Mouse (Mus musculus) embryonic facial prominence, embryonic 14.5 days (tissue): ENCODE measurements around the gene Olfr1162. TPM values are rescaled to one million over a fixed set of nuclear protein-coding genes. Genes with fewer than 3 reads are reported as not detected.

ENCODE experiments used
- polyA plus RNA-seq: library from polyadenylated mRNA; unstranded; fragments of >200 nt; fragmentation: Nextera tagmentation; extraction: Ambion mirVana; gene quantifications from 2 replicates; pipeline ENCODE4 v1.2.1, GENCODE M21; 2014

The Olfr1162 gene
- polyA plus RNA-seq, 1 experiment from 2014 or later, result not detected

Other genes starting within 250 kb of the Olfr1162 start
- not detected in 2 replicates for gene Olfr1145, start 241.3 kb downstream of the Olfr1162 start, polyA plus RNA-seq
- gene Olfr1148, start 220.6 kb downstream of the Olfr1162 start, polyA plus RNA-seq, result not detected in 2 replicates
- not detected in 2 replicates for gene Olfr1150-ps1, start 207.1 kb downstream of the Olfr1162 start, polyA plus RNA-seq
- not detected in 2 replicates for gene Olfr1151, start 195.3 kb downstream of the Olfr1162 start, polyA plus RNA-seq
- gene Olfr1152, start 184.6 kb downstream of the Olfr1162 start, polyA plus RNA-seq, result 0.06 TPM in 1 of 2 replicates, not detected in the other
- 0.11 TPM in 1 of 2 replicates, not detected in the other for gene Olfr1153, start 156.2 kb downstream of the Olfr1162 start, polyA plus RNA-seq
- gene Olfr1154, start 146.0 kb downstream of the Olfr1162 start, polyA plus RNA-seq, result not detected in 2 replicates
- not detected in 2 replicates for gene Olfr1155, start 106.0 kb downstream of the Olfr1162 start, polyA plus RNA-seq
- 0.11 TPM in 1 of 2 replicates, not detected in the other for gene Olfr1156, start 98.0 kb downstream of the Olfr1162 start, polyA plus RNA-seq
- not detected in 2 replicates for gene Olfr1157, start 82.8 kb downstream of the Olfr1162 start, polyA plus RNA-seq
- gene Olfr74, start 76.5 kb downstream of the Olfr1162 start, polyA plus RNA-seq, result not detected in 2 replicates
- not detected in 2 replicates for gene Olfr1158, start 61.0 kb downstream of the Olfr1162 start, polyA plus RNA-seq
- not detected in 2 replicates for gene Olfr1160, start 42.9 kb downstream of the Olfr1162 start, polyA plus RNA-seq
- gene Olfr1161, start 28.4 kb downstream of the Olfr1162 start, polyA plus RNA-seq, result not detected in 2 replicates
- not detected in 2 replicates for gene Olfr73, start 13.4 kb downstream of the Olfr1162 start, polyA plus RNA-seq
- not detected in 2 replicates for gene Olfr1163, start 20.7 kb upstream of the Olfr1162 start, polyA plus RNA-seq
- not detected in 2 replicates for gene Olfr1164, start 42.8 kb upstream of the Olfr1162 start, polyA plus RNA-seq
- gene Olfr1166, start 77.1 kb upstream of the Olfr1162 start, polyA plus RNA-seq, result 0.11 TPM in 1 of 2 replicates, not detected in the other
- not detected in 2 replicates for gene Olfr1167, start 104.1 kb upstream of the Olfr1162 start, polyA plus RNA-seq
- gene Olfr1168, start 130.8 kb upstream of the Olfr1162 start, polyA plus RNA-seq, result not detected in 2 replicates
- not detected in 2 replicates for gene Olfr1170, start 177.2 kb upstream of the Olfr1162 start, polyA plus RNA-seq
- gene Olfr1173, start 228.7 kb upstream of the Olfr1162 start, polyA plus RNA-seq, result 0.07 TPM in 1 of 2 replicates, not detected in the other